In genomic region chr17:46875626-46876025, GRCm38 (mm10) we compare ENCODE assay signal across 18 mouse cellular contexts. TPM values are rescaled to one million over a fixed set of nuclear protein-coding genes. Genes with fewer than 3 reads are reported as not detected.
DNase-seq lines count a peak whose midpoint lies in the region; ATAC-seq and TF ChIP-seq lines count a peak whose summit lies in the region.
"Had no signal": no experiment of that assay in that cellular context is flagged by ENCODE, and none has a peak within 500 bp of the region (broad histone marks: within the 10 kb centered on the region; RNA-seq: fewer than 3 reads in every experiment).

No protein-coding gene starts in this region.

- H3K4me1 ChIP-seq in kidney, postnatal 0 days (replicated peaks; ENCODE audit: insufficient read depth, low read length) = peaks cover 5% of the 10 kb centered on the region; the same call in 1 of the 2 replicates
- H3K4me1 ChIP-seq in embryonic fibroblast, embryonic 13.5 days (ENCODE audit: control insufficient read depth, insufficient read depth, low read length) = peaks cover 30% of the 10 kb centered on the region

- no peak for ATAC-seq in kidney, postnatal 0 days (replicated peaks; ENCODE audit: low FRiP score, low read depth)

- H3K27me3 ChIP-seq in kidney, postnatal 0 days (ENCODE audit: insufficient read depth, low read length) = no peaks in the 10 kb centered on the region

- no peak overlapping the region for H3K4me2 ChIP-seq in kidney, postnatal 0 days (ENCODE audit: low read length)

- TF ChIP-seq CTCF in kidney, postnatal 0 days (IDR thresholded peaks at IDR 0.05; ENCODE audit: low read depth) = peak; percentile 45
- TF ChIP-seq CTCF in embryonic fibroblast, embryonic 13.5 days (IDR thresholded peaks at IDR 0.05; ENCODE audit: borderline replicate concordance, insufficient read depth, low read length) = no peak

- intact Hi-C loops in left cerebral cortex, postnatal 4 days (cut with DNase I) = no loop called here

- no peak for TF ChIP-seq POLR2A in embryonic fibroblast, embryonic 13.5 days (IDR thresholded peaks at IDR 0.05; ENCODE audit: low read depth, low read length)

- no peaks in the 10 kb centered on the region for H3K36me3 ChIP-seq in kidney, postnatal 0 days (ENCODE audit: insufficient read depth, low read length)
- H3K36me3 ChIP-seq: heart, embryonic 10.5 days had no signal

- no peaks in the 10 kb centered on the region for H3K9me3 ChIP-seq in kidney, postnatal 0 days (replicated peaks; ENCODE audit: low read length)
- H3K9me3 ChIP-seq: heart, embryonic 10.5 days had no signal

- no peak overlapping the region for H3K27ac ChIP-seq in kidney, postnatal 0 days
- H3K27ac ChIP-seq in embryonic fibroblast, embryonic 13.5 days (ENCODE audit: insufficient read depth, low read length) = peak overlapping the region; percentile 89

- H3K9ac ChIP-seq in kidney, postnatal 0 days (ENCODE audit: low read depth, low read length) = no peak overlapping the region

- DNase-seq in kidney, postnatal 0 days (ENCODE audit: low spot score) = no peak
- no peak for DNase-seq in kidney, adult 18-20 months
- peak; percentile 46 for DNase-seq in thymus, postnatal 14 days
- DNase-seq in thymus, adult 18-20 months = no peak
- no peak for DNase-seq in frontal cortex, postnatal 10 days (ENCODE audit: low spot score in 2 of 2)
- no peak for DNase-seq in cerebellum, adult 11 months
- DNase-seq in left cerebral cortex, postnatal 4 days = no peak
- DNase-seq: adrenal gland, adult 8-10 months; cerebellum, adult 11-12 months; embryo, embryonic 11 days; right cerebral cortex, postnatal 4 days had no signal

- no peak overlapping the region for H3K4me3 ChIP-seq in kidney, postnatal 0 days (replicated peaks; ENCODE audit: low read depth, low read length)
- no peak overlapping the region for H3K4me3 ChIP-seq in embryonic fibroblast, embryonic 13.5 days (ENCODE audit: insufficient read depth, low read length)
- H3K4me3 ChIP-seq: heart, embryonic 10.5 days had no signal

- WGBS in kidney, postnatal 0 days = 80% methylated on average over 3 of the region's 3 CpGs

RNA-seq across cellular contexts. Expression of gene Tbcc, which starts 14.9 kb away (rescaled TPM):
- 58.2 and 71.4 TPM in 2 replicates for polyA plus RNA-seq in kidney, postnatal 0 days (2015; fragmentation: Nextera tagmentation; extraction: Ambion mirVana)
- 11.5 and 16.5 TPM in 2 replicates for polyA plus RNA-seq in embryonic fibroblast, embryonic 13.5 days (2011; ENCODE audit: insufficient read length, low read depth, missing spikeins)
- total RNA-seq in left cerebral cortex, postnatal 4 days (2021) = 10 to 100 TPM; 23.4 to 28.5 TPM

RNA-seq across cellular contexts. Expression of gene Bicral, which starts 17.3 kb away (rescaled TPM):
- polyA plus RNA-seq in kidney, postnatal 0 days (2015; fragmentation: Nextera tagmentation; extraction: Ambion mirVana) = 2.9 and 4.1 TPM in 2 replicates
- 9.4 and 14.0 TPM in 2 replicates for polyA plus RNA-seq in embryonic fibroblast, embryonic 13.5 days (2011; ENCODE audit: insufficient read length, low read depth, missing spikeins)
- total RNA-seq in left cerebral cortex, postnatal 4 days (2021) = 10 to 100 TPM; 42.2 to 45.3 TPM

RNA-seq across cellular contexts. Expression of gene Prph2, which starts 34.6 kb away (rescaled TPM):
- 0.11 and 0.16 TPM in 2 replicates for polyA plus RNA-seq in kidney, postnatal 0 days (2015; fragmentation: Nextera tagmentation; extraction: Ambion mirVana)
- not detected in 2 replicates for polyA plus RNA-seq in embryonic fibroblast, embryonic 13.5 days (2011; ENCODE audit: insufficient read length, low read depth, missing spikeins)
- total RNA-seq in left cerebral cortex, postnatal 4 days (2021) = not detected
- total RNA-seq: adrenal gland, adult 8-10 months; hematopoietic stem cell, adult 5-6 weeks; layer of hippocampus, postnatal 25 days; megakaryocyte progenitor cell, adult 5-6 weeks; monocyte, adult 5-6 weeks had no signal
- polyA plus RNA-seq: heart, embryonic 10.5 days; limb, embryonic 14.5 days had no signal
